Mouse (Mus musculus) MEL (cell line): ENCODE data around the gene Flrt1. TPM values are rescaled to one million over a fixed set of nuclear protein-coding genes. Genes with fewer than 3 reads are reported as not detected.
"Not testable (repeated sequence)": the region's sequence is repeated elsewhere in the genome, so short reads cannot be mapped to it uniquely, and the experiment has no call there.

Source experiments
- DNase-seq: peaks from one replicate; pipeline ENCODE4 v3.0.0; 2011; ENCODE audit warnings: low read depth, low spot score
- H3K27ac ChIP-seq: 2 replicates; pipeline ENCODE4 v1.5.1; 2012; ENCODE audit warnings: low read depth, mild to moderate bottlenecking, control low read depth, low read length, moderate library complexity; ENCODE audit not compliant: control insufficient read depth
- H3K27me3 ChIP-seq, 2 experiments: fragments of 150-350 bp in 1 of 2; sonication (generic) in 1 of 2; 2 replicates each; pipeline ENCODE4 v1.6.1; 2012; ENCODE audit warnings: low read length in 2 of 2, mild to moderate bottlenecking in 2 of 2, improper control_type of control experiment in 1 of 2, moderate library complexity in 1 of 2; ENCODE audit not compliant: insufficient read depth in 2 of 2, control insufficient read depth in 1 of 2
- H3K36me3 ChIP-seq, 2 experiments: 2 replicates each; pipeline ENCODE4 v1.6.1; 2012 to 2014; ENCODE audit warnings: low read length in 2 of 2, improper control_type of control experiment in 1 of 2, inconsistent platforms in 1 of 2, mild to moderate bottlenecking in 1 of 2; ENCODE audit not compliant: insufficient read depth in 2 of 2, control insufficient read depth in 1 of 2
- H3K4me1 ChIP-seq, 2 experiments: fragments of 150-350 bp in 1 of 2; sonication (generic) in 1 of 2; 2 replicates each; pipeline ENCODE4 v1.6.1; 2012; ENCODE audit warnings: low read length in 2 of 2, improper control_type of control experiment in 1 of 2, mild to moderate bottlenecking in 1 of 2; ENCODE audit not compliant: insufficient read depth in 2 of 2, control insufficient read depth in 1 of 2
- H3K4me3 ChIP-seq, 2 experiments: fragments of 150-350 bp in 1 of 2; sonication (generic) in 1 of 2; 2 replicates each; pipeline ENCODE4 v1.5.1; 2012; ENCODE audit warnings: low read depth in 2 of 2, low read length in 2 of 2, mild to moderate bottlenecking in 2 of 2, moderate library complexity in 2 of 2, control low read depth in 1 of 2, improper control_type of control experiment in 1 of 2; ENCODE audit not compliant: control insufficient read depth in 1 of 2, insufficient read depth in 1 of 2
- H3K79me2 ChIP-seq: 2 replicates; pipeline ENCODE4 v1.6.1; 2012; ENCODE audit warnings: mild to moderate bottlenecking, low read length, moderate library complexity; ENCODE audit not compliant: control insufficient read depth, poor library complexity, insufficient read depth
- H3K9ac ChIP-seq: 2 replicates; pipeline ENCODE4 v1.6.1; 2012; ENCODE audit warnings: low read depth, mild to moderate bottlenecking, control low read depth, low read length, moderate library complexity; ENCODE audit not compliant: control insufficient read depth, poor library complexity, severe bottlenecking
- H3K9me3 ChIP-seq: fragments of 150-350 bp; sonication (generic); replicated peaks from 2 replicates; pipeline ENCODE4 v1.6.1; 2012; ENCODE audit warnings: mild to moderate bottlenecking, low read length, improper control_type of control experiment, moderate library complexity; ENCODE audit not compliant: insufficient read depth
- CHD1 ChIP-seq: IDR thresholded peaks from 2 replicates; pipeline ENCODE4 v1.6.1; 2012; ENCODE audit warnings: low read depth, mild to moderate bottlenecking, inconsistent platforms, low read length, improper control_type of control experiment
- CHD2 ChIP-seq: IDR thresholded peaks from 2 replicates; pipeline ENCODE4 v1.6.1; 2011; ENCODE audit warnings: low read length, improper control_type of control experiment
- CTCF ChIP-seq, 3 experiments: IDR thresholded peaks in 2 of 3; conservative IDR thresholded peaks in 1 of 3; 2 replicates each; pipeline ENCODE4 v1.5.1; 2011 to 2012; ENCODE audit warnings: low read length in 3 of 3, low read depth in 2 of 3, mild to moderate bottlenecking in 2 of 3, improper control_type of control experiment in 1 of 3, inconsistent platforms in 1 of 3, mixed read lengths in 1 of 3, moderate library complexity in 1 of 3; ENCODE audit not compliant: control insufficient read depth in 1 of 3, insufficient read depth in 1 of 3, poor library complexity in 1 of 3, severe bottlenecking in 1 of 3
- ETS1 ChIP-seq: IDR thresholded peaks from 2 replicates; pipeline ENCODE4 v1.6.1; 2012; ENCODE audit warnings: low read depth, mild to moderate bottlenecking, inconsistent platforms, low read length, improper control_type of control experiment, moderate library complexity
- SIN3A ChIP-seq: IDR thresholded peaks from 2 replicates; pipeline ENCODE4 v1.6.1; 2012; ENCODE audit warnings: low read length, improper control_type of control experiment, inconsistent platforms
- TBP ChIP-seq: IDR thresholded peaks from 2 replicates; pipeline ENCODE4 v1.8.0; 2011; ENCODE audit warnings: low read depth, low read length, improper control_type of control experiment
- UBTF ChIP-seq: IDR thresholded peaks from 2 replicates; pipeline ENCODE4 v1.6.1; 2012; ENCODE audit warnings: low read depth, mild to moderate bottlenecking, inconsistent platforms, low read length, improper control_type of control experiment, moderate library complexity, borderline replicate concordance; ENCODE audit not compliant: insufficient read depth
- ZKSCAN1 ChIP-seq: IDR thresholded peaks from 2 replicates; pipeline ENCODE4 v1.6.1; 2012; ENCODE audit warnings: low read depth, mild to moderate bottlenecking, inconsistent platforms, low read length, improper control_type of control experiment, moderate library complexity
- polyA plus RNA-seq, 2 experiments: library from polyadenylated mRNA; stranded (reverse) in 1 of 2; unstranded in 1 of 2; fragments of >175 nt in 1 of 2; fragments of >200 nt in 1 of 2; gene quantifications; 2 replicates each; pipeline versions ENCODE4 v1.2.1 to v1.2.4; 2012; ENCODE audit warnings: low replicate concordance in 2 of 2, low read depth in 1 of 2; ENCODE audit not compliant: insufficient read length in 2 of 2, insufficient read depth in 1 of 2, missing spikeins in 1 of 2
- total RNA-seq: library from RNA; depleted of rRNA; stranded (reverse); fragments of 300-350 nt; gene quantifications from 2 replicates; pipeline ENCODE4 v1.2.3, GENCODE M21; 2012

The Flrt1 gene
- total and polyA plus RNA-seq, 3 experiments = not detected

DNA sequence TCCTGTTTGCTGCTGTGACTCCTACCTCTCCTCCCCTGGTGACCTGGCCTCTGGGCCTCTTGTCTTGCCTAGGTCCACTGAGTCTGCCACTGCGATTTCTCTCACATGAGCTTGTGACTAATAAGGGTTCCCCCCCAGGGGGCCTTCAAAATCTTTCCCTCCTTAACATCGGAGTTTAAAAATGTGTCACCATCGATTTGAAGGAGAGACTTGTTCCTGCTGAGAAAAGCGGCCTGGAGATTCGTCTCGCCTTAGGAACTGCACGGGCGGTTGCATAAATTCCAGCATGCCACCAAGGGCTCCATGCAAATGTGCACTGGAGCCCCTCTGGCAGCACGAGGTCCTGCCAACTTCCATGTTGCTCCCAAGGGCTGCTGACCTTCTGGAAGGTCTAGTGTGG is 27.9 kb downstream of the Flrt1 start:
- Histone ChIP-seq H3K4me1 (no peaks in the 10 kb centered on the region), H3K4me3 (no peak overlapping the region), H3K9me3 (no peaks in the 10 kb centered on the region), H3K27ac (no peak overlapping the region), H3K79me2 (no peaks in the 10 kb centered on the region), H3K36me3 (no peaks in the 10 kb centered on the region), H3K27me3 (no peaks in the 10 kb centered on the region), H3K9ac (no peak overlapping the region)
- TF ChIP-seq SIN3A (no peak), CTCF (IDR thresholded peaks at IDR 0.05 in 2 of 3, conservative IDR thresholded peaks at IDR 0.05 in 1 of 3; ENCODE audit: control insufficient read depth in 1 of 3, insufficient read depth in 1 of 3, low read depth in 2 of 3, low read length in 3 of 3, poor library complexity in 1 of 3, severe bottlenecking in 1 of 3) (no peak), ZKSCAN1 (no peak), CHD1 (no peak), UBTF (no peak), CHD2 (no peak), TBP (no peak), ETS1 (no peak)
- DNase-seq = no peak

DNA sequence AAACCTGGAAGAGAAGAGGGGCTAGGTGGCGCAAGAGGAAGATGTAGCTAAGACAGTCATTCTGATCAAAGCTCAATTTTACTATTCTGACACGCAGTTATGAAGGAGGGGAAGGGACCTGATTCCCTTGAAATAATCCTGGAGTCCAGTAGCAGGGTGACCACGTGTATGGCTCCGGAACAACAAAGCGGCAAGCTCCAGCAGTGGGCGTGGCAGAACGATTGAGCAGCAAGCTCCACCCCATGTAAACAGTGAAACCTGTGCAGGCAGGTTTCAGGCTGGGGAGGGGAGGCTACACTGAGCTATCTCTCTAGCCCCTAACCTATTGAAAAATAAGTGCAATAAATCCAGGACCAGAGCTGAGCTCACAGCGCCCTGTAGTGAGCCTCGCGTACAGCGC is 30.2 kb downstream of the Flrt1 start:
- not testable (repeated sequence) for H3K9ac ChIP-seq, H3K4me3 ChIP-seq, H3K27me3 ChIP-seq, H3K27ac ChIP-seq, H3K4me1 ChIP-seq, H3K36me3 ChIP-seq, H3K79me2 ChIP-seq, H3K9me3 ChIP-seq, DNase-seq

DNA sequence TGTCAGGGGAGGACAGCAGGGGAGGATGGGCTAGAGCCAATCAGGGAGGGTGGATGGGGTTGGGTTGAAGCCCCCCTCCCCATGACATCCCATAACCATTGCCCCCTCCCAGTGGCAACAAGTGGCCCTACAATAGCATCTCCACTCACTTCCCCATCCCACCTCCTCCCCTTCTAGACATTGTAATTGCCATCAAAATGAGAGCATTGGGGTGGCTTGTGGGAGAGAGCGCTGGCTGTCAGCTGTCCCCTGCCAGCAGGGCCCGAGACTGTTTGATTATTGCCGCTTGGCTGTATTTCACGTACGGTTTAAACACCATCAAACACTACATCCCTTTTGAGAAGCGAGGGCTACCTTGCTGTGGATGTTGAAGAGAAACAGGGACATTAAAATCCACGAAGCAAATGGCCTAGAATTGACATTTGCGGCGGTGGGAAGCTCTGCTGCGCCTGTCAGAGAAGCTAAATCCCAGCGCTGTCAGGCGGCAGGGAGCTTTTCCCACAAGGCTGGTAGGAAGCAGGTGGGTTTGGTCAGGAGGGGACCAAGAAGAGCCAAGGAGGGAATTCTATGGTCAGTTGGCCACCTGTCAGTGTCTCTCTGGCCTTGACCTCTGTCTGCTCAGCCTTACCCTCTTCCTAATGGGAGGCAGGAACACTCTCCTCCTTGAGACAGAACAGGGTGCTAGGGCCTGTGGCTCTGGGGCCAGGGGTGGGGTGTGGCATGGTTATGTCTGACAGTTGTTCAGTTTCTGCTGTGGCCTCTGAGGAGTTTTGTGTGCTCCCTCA is 31.3 kb downstream of the Flrt1 start:
- no peaks in the 10 kb centered on the region for H3K27me3 ChIP-seq
- no peaks in the 10 kb centered on the region for H3K36me3 ChIP-seq
- no peaks in the 10 kb centered on the region for H3K9me3 ChIP-seq
- H3K4me1 ChIP-seq = no peaks in the 10 kb centered on the region
- no peaks in the 10 kb centered on the region for H3K79me2 ChIP-seq
- TF ChIP-seq UBTF (no peak), ZKSCAN1 (no peak)
- no peak overlapping the region for H3K9ac ChIP-seq
- H3K27ac ChIP-seq = no peak overlapping the region
- H3K4me3 ChIP-seq = no peak overlapping the region
- DNase-seq = no peak
